Mouse (Mus musculus) liver, postnatal 0 days (tissue): Measurements from ENCODE around the gene Csk.

ENCODE experiments used
- CTCF ChIP-seq: sonication (generic); IDR thresholded peaks from 2 replicates; pipeline ENCODE4 v1.5.1; 2016; ENCODE audit warnings: antibody characterized with exemption, low read depth
- EP300 ChIP-seq: IDR thresholded peaks from 2 replicates; pipeline ENCODE4 v1.6.1; 2016; ENCODE audit warnings: antibody characterized with exemption, low read depth, mild to moderate bottlenecking

- no peak for TF ChIP-seq EP300
- no peak for TF ChIP-seq CTCF
Measured at GRCm38 (mm10) chr9:57656631-57657350, 3.4 kb upstream of the Csk start.
